Mouse (Mus musculus) induced T-regulatory cell, adult 2 months (primary cell): ENCODE results near the gene Tbxas1.
A peak's percentile ranks its signal among the peaks of the same experiment; 100 is the strongest.

ENCODE experiments used
- DNase-seq: peaks from one replicate; pipeline ENCODE4 v3.0.0-alpha.2; 2012; ENCODE audit warnings: low read depth

Tbxas1 gene

DNA sequence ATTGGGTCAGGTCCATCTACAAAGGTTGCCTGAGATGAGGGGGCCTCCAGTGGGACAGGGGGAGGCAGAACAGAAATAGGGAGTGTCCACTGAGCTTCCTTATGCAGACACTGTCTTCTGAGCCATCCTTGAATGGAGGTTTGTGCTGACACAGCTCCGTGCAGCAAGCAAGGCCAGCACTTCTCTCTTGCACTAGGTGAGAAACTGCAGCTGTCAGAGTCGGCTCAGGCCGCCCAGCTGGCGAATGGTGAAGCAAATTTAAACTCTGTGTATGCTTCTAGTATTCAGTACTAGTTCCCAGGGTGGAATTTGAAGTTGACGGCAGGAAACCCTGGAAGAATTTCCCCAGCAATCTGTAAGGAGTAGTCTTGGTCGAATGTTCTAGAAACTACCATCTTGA, 175.6 kb downstream of the Tbxas1 start:
- no peak for DNase-seq

- DNase-seq = no peak
Observed at GRCm38 (mm10) chr6:39051799-39052556, 176.8 kb downstream of the Tbxas1 start.

DNA sequence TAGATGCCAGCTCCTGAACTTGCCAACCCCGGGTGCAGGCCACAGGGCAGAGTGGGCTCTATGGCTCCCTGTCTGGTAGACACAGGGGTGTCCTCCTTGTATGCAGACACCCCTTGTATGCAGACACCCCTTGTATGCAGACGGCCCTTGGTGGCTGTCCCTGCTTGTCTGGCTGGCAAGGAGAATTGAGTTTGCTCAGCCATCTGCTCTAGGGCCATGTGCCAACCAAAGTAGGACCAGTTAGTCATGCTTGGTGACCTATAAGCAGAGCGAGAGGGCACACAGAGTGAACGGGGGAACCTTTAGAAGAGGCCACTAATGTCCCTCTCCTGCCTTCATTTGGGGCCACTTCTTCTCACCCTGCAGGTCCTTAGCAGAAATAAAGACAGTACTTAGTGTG, 177.4 kb downstream of the Tbxas1 start:
- no peak for DNase-seq

GRCm38 (mm10) chr6:39054206-39054864, 179.1 kb downstream of the Tbxas1 start:
- no peak for DNase-seq

DNA sequence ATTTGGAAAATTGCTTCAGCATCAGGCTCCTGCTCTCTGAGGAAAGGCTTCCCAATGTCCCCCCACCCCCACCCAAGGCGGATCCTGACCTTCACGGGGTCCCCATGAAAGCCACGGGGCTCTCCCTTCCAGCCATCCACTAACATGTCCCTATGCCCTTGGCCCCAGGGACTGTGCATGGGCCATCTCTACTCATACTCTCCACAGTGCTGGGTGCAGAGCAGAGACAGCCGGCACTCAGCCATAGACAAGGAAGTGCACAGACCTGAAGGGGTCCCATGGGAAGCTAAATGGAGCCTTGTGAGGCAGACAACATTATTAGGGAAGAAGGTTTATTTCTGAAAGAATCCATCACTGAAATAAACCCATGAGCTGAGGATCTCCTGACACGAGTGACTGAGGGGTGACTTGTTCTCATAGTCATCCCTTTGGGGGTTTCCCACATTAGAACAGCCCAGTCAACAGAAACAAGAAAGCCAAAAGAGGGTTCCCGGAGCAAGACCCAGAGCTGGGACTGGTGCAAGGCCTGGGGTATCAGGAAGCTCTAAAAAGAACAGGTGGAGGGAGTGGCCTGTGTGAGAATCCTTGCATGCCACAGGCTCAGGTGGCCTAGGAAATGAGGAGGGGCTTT, 179.8 kb downstream of the Tbxas1 start:
- peak; percentile 40 for DNase-seq

DNA sequence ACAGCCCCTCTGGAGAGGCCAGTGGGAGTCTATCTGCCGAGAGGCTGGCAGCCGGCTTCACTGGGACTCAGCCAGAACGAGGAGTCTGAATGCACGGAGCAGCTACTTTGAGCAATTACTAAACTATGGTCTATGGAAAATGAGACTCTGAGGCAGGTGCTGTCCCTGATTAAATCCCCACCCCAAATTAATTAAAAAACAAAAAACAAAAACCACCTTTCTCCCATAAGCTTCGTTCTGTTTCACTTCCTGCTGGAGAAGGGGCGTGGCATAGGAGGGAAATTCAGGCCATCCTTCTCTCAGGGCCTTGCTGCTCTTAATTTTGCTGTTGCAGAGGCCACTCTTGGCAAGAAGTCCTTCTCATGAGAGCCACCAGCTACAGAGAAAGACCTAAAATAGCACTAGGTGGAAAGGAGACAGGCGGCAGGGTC, 180.6 kb downstream of the Tbxas1 start:
- DNase-seq = peak; percentile 49

- peak; percentile 12 for DNase-seq
Observed at GRCm38 (mm10) chr6:39057161-39057560, 182.0 kb downstream of the Tbxas1 start.

GRCm38 (mm10) chr6:39058389-39058788, 183.2 kb downstream of the Tbxas1 start:
- DNase-seq = peak; percentile 34

- DNase-seq = no peak
Observed at GRCm38 (mm10) chr6:39058936-39059335, 183.7 kb downstream of the Tbxas1 start.

GRCm38 (mm10) chr6:39059547-39060497, 184.6 kb downstream of the Tbxas1 start:
- no peak for DNase-seq

DNA sequence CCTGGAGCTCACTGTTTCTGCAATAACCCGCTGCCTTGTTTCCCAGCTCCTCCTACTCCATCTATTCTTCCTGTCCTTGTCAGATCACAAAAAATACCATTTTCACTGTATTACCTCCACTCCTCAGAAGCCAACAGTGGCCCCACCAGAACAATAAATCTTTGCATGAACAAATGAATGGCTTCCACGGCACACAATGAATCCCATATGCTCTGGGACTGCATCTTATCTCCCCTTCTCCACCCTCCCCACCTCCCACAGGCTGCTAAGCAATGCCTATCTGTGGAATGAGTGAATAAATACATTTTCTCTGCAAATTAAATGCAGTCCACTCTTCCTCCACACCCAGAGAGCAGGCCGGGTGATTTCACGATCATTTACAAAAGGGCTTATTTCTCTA, 186.0 kb downstream of the Tbxas1 start:
- no peak for DNase-seq

GRCm38 (mm10) chr6:39063541-39063940, 188.3 kb downstream of the Tbxas1 start:
- no peak for DNase-seq

GRCm38 (mm10) chr6:39066935-39067578, 191.9 kb downstream of the Tbxas1 start:
- peak; percentile 68 for DNase-seq

DNA sequence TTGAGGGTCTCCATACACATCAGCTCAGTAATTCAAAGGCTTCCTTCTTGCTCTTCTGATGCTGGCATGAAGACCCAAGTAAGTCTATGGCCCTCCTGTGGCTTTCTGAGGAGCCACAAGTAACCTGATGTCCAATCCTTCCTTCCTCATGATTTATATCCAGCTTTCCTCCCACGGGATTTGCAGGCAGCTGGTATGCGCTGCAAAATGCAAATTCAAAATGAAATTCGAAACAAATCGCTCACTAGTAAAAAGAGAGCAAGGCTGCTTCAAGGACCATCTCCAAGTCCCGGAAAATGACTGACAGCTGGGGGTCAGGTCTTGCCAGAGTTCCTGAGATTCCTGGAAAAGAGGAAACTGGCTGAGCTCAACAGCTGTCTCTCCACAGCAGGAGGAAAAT, 197.5 kb downstream of the Tbxas1 start:
- DNase-seq = no peak

- no peak for DNase-seq
Observed at GRCm38 (mm10) chr6:39074186-39074585, 199.0 kb downstream of the Tbxas1 start.

DNA sequence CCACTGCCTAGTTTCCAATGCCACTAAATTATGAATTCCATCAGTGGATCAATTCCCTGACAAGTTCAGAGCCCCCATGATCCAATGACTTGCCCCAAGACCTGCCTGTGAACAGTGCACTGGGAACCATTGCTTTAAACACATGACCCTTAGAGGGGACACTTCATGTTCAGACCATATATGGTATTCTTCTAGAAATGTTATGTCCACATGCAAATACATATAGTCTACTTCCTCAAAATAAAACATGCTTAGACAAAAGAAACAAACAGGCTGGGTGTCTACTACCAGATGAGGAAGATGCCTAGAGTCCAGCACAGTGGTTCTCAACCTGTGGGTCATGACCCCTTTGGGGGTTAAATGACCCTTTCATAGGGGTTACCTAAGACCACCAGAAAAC, 201.3 kb downstream of the Tbxas1 start:
- DNase-seq = no peak

DNA sequence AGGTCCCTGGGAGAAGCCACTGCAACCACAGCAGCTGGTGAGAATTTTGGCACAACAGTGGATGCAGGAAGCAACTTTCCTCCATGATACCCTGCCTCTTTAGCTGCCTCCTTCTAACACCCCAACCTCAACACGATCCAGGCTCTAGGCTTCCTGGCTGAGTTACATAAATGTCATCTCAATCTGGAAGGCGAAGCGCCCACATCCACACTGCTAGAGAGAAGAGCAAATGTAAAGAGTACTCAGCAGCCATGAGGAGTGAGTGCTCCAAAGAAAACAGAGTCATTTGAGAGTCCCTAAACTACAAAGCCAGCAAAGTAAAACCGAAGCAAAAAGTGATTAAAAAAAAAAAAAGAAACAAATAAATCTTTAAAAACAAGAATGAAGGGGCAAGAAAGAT, 229.4 kb downstream of the Tbxas1 start:
- no peak for DNase-seq

DNA sequence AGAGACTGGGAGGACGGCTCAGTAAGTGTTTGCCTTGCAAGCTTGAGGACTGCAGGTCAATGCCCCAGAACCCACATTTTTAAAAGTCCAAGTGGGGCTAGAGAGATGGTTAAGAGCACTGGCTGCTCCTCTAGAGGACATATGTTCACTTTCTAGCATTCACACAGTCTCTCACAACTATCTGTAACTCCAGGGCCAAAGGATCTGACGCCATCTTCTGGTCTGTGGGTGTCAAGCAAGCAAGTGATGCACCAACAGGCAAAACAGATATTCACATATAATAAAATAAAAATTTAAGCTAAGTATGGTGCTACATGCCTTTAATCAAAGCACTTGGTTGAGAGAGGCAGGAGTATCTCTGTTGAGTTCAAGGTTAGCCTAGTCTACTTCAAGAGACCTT, 231.6 kb downstream of the Tbxas1 start:
- peak; percentile 12 for DNase-seq

DNA sequence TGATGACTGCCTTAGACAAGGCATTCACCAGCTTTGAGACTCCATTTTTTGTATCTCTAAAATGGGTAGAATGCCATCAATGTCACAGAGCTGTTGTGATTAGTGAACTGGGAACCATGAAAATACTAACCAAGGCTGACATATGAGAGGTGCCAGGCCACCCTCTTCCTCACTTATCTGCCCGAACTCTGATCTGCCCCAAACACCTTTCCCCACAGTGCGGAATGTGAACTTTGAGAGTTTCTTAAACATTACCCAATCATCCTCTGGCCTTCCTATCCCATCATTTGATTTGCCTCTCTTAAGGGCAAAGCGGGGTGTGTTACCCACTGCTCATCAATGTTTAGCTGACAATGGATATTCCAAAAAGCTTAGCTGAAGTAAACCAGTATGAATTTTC, 237.5 kb downstream of the Tbxas1 start:
- no peak for DNase-seq

GRCm38 (mm10) chr6:39113141-39113540, 237.9 kb downstream of the Tbxas1 start:
- no peak for DNase-seq

- no peak for DNase-seq
Observed at GRCm38 (mm10) chr6:39115438-39115837, 240.2 kb downstream of the Tbxas1 start.
